Mouse (Mus musculus) urinary bladder, adult 18-20 months (tissue): Measurements from ENCODE around the gene Ube4a.

ENCODE experiments used
- DNase-seq, 2 experiments: peaks; one replicate each; pipeline ENCODE4 v3.0.0; 2022; ENCODE audit warnings: low spot score in 2 of 2, mixed read lengths in 2 of 2

Ube4a gene

GRCm38 (mm10) chr9:44965126-44965832, at the start of gene Ube4a:
Ube4a (minus strand) TSS chr9:44965600.
- peak; percentile 98 to 100 for DNase-seq

- DNase-seq = no peak
Measured at GRCm38 (mm10) chr9:45014879-45015278, 49.5 kb upstream of the Ube4a start.

GRCm38 (mm10) chr9:45011291-45011690, 45.9 kb upstream of the Ube4a start:
- no peak for DNase-seq

GRCm38 (mm10) chr9:45010461-45010860, 45.1 kb upstream of the Ube4a start:
- no peak for DNase-seq

GRCm38 (mm10) chr9:45009180-45010078, 44.0 kb upstream of the Ube4a start, which contains the start of gene Cd3e:
Cd3e (minus strand) TSS chr9:45009627.
- no peak for DNase-seq

GRCm38 (mm10) chr9:45008342-45008741, 42.9 kb upstream of the Ube4a start:
- no peak for DNase-seq

- no peak for DNase-seq
Measured at GRCm38 (mm10) chr9:45007404-45007803, 42.0 kb upstream of the Ube4a start.

- DNase-seq = no peak
Measured at GRCm38 (mm10) chr9:45000249-45000648, 34.8 kb upstream of the Ube4a start.

GRCm38 (mm10) chr9:44999776-45000175, 34.4 kb upstream of the Ube4a start:
- DNase-seq = no peak

- no peak for DNase-seq
Measured at GRCm38 (mm10) chr9:44999171-44999570, 33.8 kb upstream of the Ube4a start.

- no peak for DNase-seq
Measured at GRCm38 (mm10) chr9:44998138-44998537, 32.7 kb upstream of the Ube4a start.

GRCm38 (mm10) chr9:44996590-44996989, 31.2 kb upstream of the Ube4a start:
- no peak for DNase-seq

GRCm38 (mm10) chr9:44994962-44995361, 29.6 kb upstream of the Ube4a start:
- DNase-seq = no peak

GRCm38 (mm10) chr9:44993268-44993667, 27.9 kb upstream of the Ube4a start:
- DNase-seq = no peak

GRCm38 (mm10) chr9:44992271-44992670, 26.9 kb upstream of the Ube4a start:
- no peak for DNase-seq

- DNase-seq = no peak
Measured at GRCm38 (mm10) chr9:44991821-44992220, 26.4 kb upstream of the Ube4a start.

GRCm38 (mm10) chr9:44986976-44987375, 21.6 kb upstream of the Ube4a start:
- no peak for DNase-seq

- DNase-seq = no peak
Measured at GRCm38 (mm10) chr9:44986242-44986781, 20.9 kb upstream of the Ube4a start.

GRCm38 (mm10) chr9:44985721-44986161, 20.3 kb upstream of the Ube4a start:
- no peak for DNase-seq

GRCm38 (mm10) chr9:44983001-44983400, 17.6 kb upstream of the Ube4a start:
- no peak for DNase-seq

- DNase-seq = no peak
Measured at GRCm38 (mm10) chr9:44982531-44982930, 17.1 kb upstream of the Ube4a start.

- DNase-seq = no peak
Measured at GRCm38 (mm10) chr9:44982081-44982480, 16.7 kb upstream of the Ube4a start.
